Mouse (Mus musculus) heart, embryonic 14.5 days (tissue): ENCODE data around the gene Adamts8. TPM values are rescaled to one million over a fixed set of nuclear protein-coding genes. Genes with fewer than 3 reads are reported as not detected.

Experiments
- ATAC-seq: fragments of 200-750 bp; cut with Nextera tagmentation; 2 replicates; pipeline ENCODE4 v1.8.0; 2017; ENCODE audit warnings: low read depth, moderate TSS enrichment; ENCODE audit not compliant: insufficient number of reproducible peaks, insufficient read depth, low FRiP score
- H3K27ac ChIP-seq, 2 experiments: fragments of 200-500 bp in 1 of 2; fragments of 300-500 bp in 1 of 2; sonication (generic) in 1 of 2; replicated peaks in 1 of 2; 2 replicates each; pipeline ENCODE4 v1.5.1; 2012 to 2014; ENCODE audit warnings: low read depth in 2 of 2, low read length in 2 of 2, control low read depth in 1 of 2, mild to moderate bottlenecking in 1 of 2, mixed read lengths in 1 of 2; ENCODE audit not compliant: control insufficient read depth in 1 of 2, insufficient read depth in 1 of 2
- H3K27me3 ChIP-seq: fragments of 300-500 bp; sonication (generic); 2 replicates; pipeline ENCODE4 v1.6.1; 2014; ENCODE audit warnings: mild to moderate bottlenecking, low read length, control low read depth; ENCODE audit not compliant: control insufficient read depth, insufficient read depth
- H3K36me3 ChIP-seq: fragments of 300-500 bp; sonication (generic); 2 replicates; pipeline ENCODE4 v1.6.1; 2014; ENCODE audit warnings: mild to moderate bottlenecking, control low read depth, low read length, mixed read lengths; ENCODE audit not compliant: control insufficient read depth, insufficient read depth
- H3K4me1 ChIP-seq, 2 experiments: fragments of 200-500 bp in 1 of 2; fragments of 300-500 bp in 1 of 2; sonication (generic) in 1 of 2; 2 replicates each; pipeline ENCODE4 v1.6.1; 2012 to 2014; ENCODE audit warnings: low read length in 2 of 2, control low read depth in 1 of 2, mixed read lengths in 1 of 2; ENCODE audit not compliant: control insufficient read depth in 2 of 2, insufficient read depth in 2 of 2
- H3K4me2 ChIP-seq: fragments of 300-500 bp; sonication (generic); 2 replicates; pipeline ENCODE4 v1.6.1; 2014; ENCODE audit warnings: mild to moderate bottlenecking, low read length
- H3K4me3 ChIP-seq, 2 experiments: fragments of 200-500 bp in 1 of 2; fragments of 300-500 bp in 1 of 2; sonication (generic) in 1 of 2; 2 replicates each; pipeline ENCODE4 v1.5.1; 2012 to 2014; ENCODE audit warnings: low read length in 2 of 2, mild to moderate bottlenecking in 2 of 2, control low read depth in 1 of 2, low read depth in 1 of 2, moderate library complexity in 1 of 2; ENCODE audit not compliant: control insufficient read depth in 1 of 2, insufficient read depth in 1 of 2
- H3K9ac ChIP-seq: fragments of 300-500 bp; sonication (generic); 2 replicates; pipeline ENCODE4 v1.6.1; 2014; ENCODE audit warnings: mild to moderate bottlenecking, low read length
- H3K9me3 ChIP-seq: fragments of 300-500 bp; sonication (generic); 2 replicates; pipeline ENCODE4 v1.6.1; 2016; ENCODE audit warnings: low read length, control low read depth; ENCODE audit not compliant: control insufficient read depth
- WGBS: fragments of 180-500 bp; shearing (Covaris S2); extraction: QIAGEN DNeasy Blood & Tissue Kit; methylation state at CpG from one replicate; pipeline ENCODE4 v1.1.7; 2014; 5-methylcytosine and 5-hydroxymethylcytosine counted together
- polyA plus RNA-seq: library from polyadenylated mRNA; unstranded; fragments of >200 nt; fragmentation: Nextera tagmentation; extraction: Ambion mirVana; gene quantifications from 2 replicates; pipeline ENCODE4 v1.2.1, GENCODE M21; 2014

Gene Adamts8
- polyA plus RNA-seq, 1 experiment from 2014 or later, result 11.0 TPM

DNA sequence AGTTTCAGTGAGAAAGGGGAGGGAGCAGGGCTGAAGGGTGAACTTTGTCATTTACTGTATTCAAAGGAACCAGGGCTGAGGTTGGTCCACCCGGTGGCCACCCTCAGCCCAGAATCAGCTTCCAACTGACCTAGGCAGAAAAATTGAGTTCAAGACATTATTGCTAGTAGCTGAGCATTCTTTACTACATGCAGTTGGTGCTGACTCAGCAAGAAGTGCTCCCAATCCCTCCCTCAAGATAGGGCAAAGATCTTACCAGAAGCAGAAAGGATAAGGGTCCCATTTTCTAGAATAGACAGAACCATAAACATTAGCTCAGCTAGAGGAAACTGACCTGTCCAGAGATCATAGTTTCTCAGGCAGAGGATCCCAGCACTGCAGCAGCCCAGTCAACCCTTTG, 1.9 kb downstream of the Adamts8 start:
- Histone ChIP-seq H3K36me3 (no peaks in the 10 kb centered on the region), H3K9me3 (no peaks in the 10 kb centered on the region), H3K27me3 (peaks cover 34% of the 10 kb centered on the region), H3K27ac (no peak overlapping the region), H3K9ac (peak overlapping the region; percentile 68), H3K4me1 (peaks cover 7 to 31% of the 10 kb centered on the region in 2 experiments), H3K4me3 (peak overlapping the region; percentile 52 to 61), H3K4me2 (peak overlapping the region; percentile 99)
- 30% methylated on average over 1 of the region's 1 CpGs for WGBS
- no peak for ATAC-seq

DNA sequence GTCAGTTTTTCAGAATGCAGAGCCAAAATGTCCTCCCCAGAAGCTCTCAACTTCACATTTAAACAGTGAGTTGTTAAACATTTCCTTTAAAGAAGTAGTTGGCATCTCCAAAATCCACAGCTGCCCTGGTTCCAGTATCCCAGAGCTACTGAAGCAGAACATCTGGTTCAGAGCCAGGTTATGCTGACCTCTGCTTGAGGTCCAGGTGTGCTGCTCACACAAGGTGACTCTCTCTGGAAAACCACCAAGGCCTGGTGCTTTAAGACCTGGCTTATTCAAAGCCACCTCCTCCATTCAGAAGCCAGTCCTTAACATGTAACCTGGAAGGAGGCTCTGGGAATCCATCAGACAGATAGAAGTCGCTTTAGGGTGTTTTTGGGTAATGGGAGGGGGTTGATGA, 2.9 kb downstream of the Adamts8 start:
- Histone ChIP-seq H3K27me3 (peaks cover 34% of the 10 kb centered on the region), H3K4me1 (peaks cover 17 to 38% of the 10 kb centered on the region in 2 experiments), H3K4me2 (no peak overlapping the region), H3K9me3 (no peaks in the 10 kb centered on the region), H3K4me3 (no peak overlapping the region), H3K27ac (no peak overlapping the region), H3K9ac (no peak overlapping the region), H3K36me3 (no peaks in the 10 kb centered on the region)
- ATAC-seq, result no peak
- 57% methylated on average over 1 of the region's 1 CpGs for WGBS

- WGBS, result 71% methylated on average over 3 of the region's 3 CpGs
- Histone ChIP-seq H3K36me3 (no peaks in the 10 kb centered on the region), H3K27me3 (peaks cover 5% of the 10 kb centered on the region), H3K9ac (no peak overlapping the region), H3K4me2 (no peak overlapping the region), H3K27ac (no peak overlapping the region), H3K9me3 (no peaks in the 10 kb centered on the region), H3K4me3 (no peak overlapping the region), H3K4me1 (peaks cover 18 to 30% of the 10 kb centered on the region in 2 experiments)
- no peak for ATAC-seq
Measured at GRCm38 (mm10) chr9:30949422-30949821, 7.1 kb downstream of the Adamts8 start.

GRCm38 (mm10) chr9:30949971-30950370, 7.6 kb downstream of the Adamts8 start:
- H3K36me3 ChIP-seq, result no peaks in the 10 kb centered on the region
- no peak overlapping the region for H3K9ac ChIP-seq
- H3K4me3 ChIP-seq, result no peak overlapping the region
- 0 out of 4 replicates have a peak overlapping the region, but pooled peaks of 1 of the 2 experiments have one; percentile 8 for H3K27ac ChIP-seq
- H3K9me3 ChIP-seq, result no peaks in the 10 kb centered on the region
- whole genome bisulfite sequencing, result 57% methylated on average over 4 of the region's 4 CpGs
- ATAC-seq, result no peak
- H3K4me2 ChIP-seq, result no peak overlapping the region
- H3K4me1 ChIP-seq, result peaks cover 14 to 30% of the 10 kb centered on the region in 2 experiments
- H3K27me3 ChIP-seq, result no peaks in the 10 kb centered on the region

- Histone ChIP-seq H3K9me3 (no peaks in the 10 kb centered on the region), H3K27me3 (no peaks in the 10 kb centered on the region), H3K27ac (0 out of 4 replicates have a peak overlapping the region, but pooled peaks of 1 of the 2 experiments have one; percentile 8), H3K9ac (no peak overlapping the region), H3K4me2 (no peak overlapping the region), H3K36me3 (no peaks in the 10 kb centered on the region), H3K4me1 (peaks cover 14 to 26% of the 10 kb centered on the region in 2 experiments), H3K4me3 (no peak overlapping the region)
- no peak for ATAC-seq
- WGBS, result 38% methylated on average over 4 of the region's 4 CpGs
Measured at GRCm38 (mm10) chr9:30950592-30950991, 8.2 kb downstream of the Adamts8 start.

GRCm38 (mm10) chr9:30951461-30951860, 9.1 kb downstream of the Adamts8 start:
- H3K9me3 ChIP-seq, result no peaks in the 10 kb centered on the region
- WGBS, result 76% methylated on average over 5 of the region's 5 CpGs
- no peak overlapping the region for H3K4me3 ChIP-seq
- ATAC-seq, result no peak
- H3K4me2 ChIP-seq, result no peak overlapping the region
- H3K4me1 ChIP-seq, result peaks cover 14 to 21% of the 10 kb centered on the region in 2 experiments
- no peak overlapping the region for H3K27ac ChIP-seq
- no peaks in the 10 kb centered on the region for H3K27me3 ChIP-seq
- no peak overlapping the region for H3K9ac ChIP-seq
- H3K36me3 ChIP-seq, result no peaks in the 10 kb centered on the region

DNA sequence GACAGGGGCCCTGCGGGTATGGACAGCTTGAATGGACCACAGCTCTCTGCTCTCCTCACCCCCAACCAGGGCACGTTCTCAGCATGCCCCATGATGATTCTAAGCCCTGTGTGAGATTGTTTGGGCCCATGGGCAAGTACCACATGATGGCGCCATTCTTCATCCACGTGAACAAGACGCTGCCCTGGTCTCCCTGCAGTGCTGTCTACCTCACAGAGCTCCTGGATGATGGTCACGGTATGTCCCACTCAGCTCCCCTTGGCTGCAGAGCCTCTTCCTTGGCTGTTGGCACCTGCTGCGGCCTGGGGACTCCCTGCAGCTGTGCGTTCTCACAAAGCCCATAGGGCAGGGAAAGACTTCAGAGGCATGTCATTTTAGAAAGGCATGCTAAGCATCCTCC, 10.9 kb downstream of the Adamts8 start:
- WGBS, result 63% methylated on average over 8 of the region's 8 CpGs
- H3K4me2 ChIP-seq, result no peak overlapping the region
- H3K27me3 ChIP-seq, result no peaks in the 10 kb centered on the region
- ATAC-seq, result no peak
- no peak overlapping the region for H3K27ac ChIP-seq
- peaks cover 14 to 21% of the 10 kb centered on the region in 2 experiments for H3K4me1 ChIP-seq
- H3K9ac ChIP-seq, result no peak overlapping the region
- no peaks in the 10 kb centered on the region for H3K9me3 ChIP-seq
- no peaks in the 10 kb centered on the region for H3K36me3 ChIP-seq
- no peak overlapping the region for H3K4me3 ChIP-seq

GRCm38 (mm10) chr9:30955246-30955645, 12.9 kb downstream of the Adamts8 start:
- H3K36me3 ChIP-seq, result no peaks in the 10 kb centered on the region
- H3K9ac ChIP-seq, result no peak overlapping the region
- no peak overlapping the region for H3K4me2 ChIP-seq
- ATAC-seq, result no peak
- H3K4me1 ChIP-seq, result peaks cover 5 to 14% of the 10 kb centered on the region in 2 experiments
- H3K9me3 ChIP-seq, result no peaks in the 10 kb centered on the region
- no peaks in the 10 kb centered on the region for H3K27me3 ChIP-seq
- no peak overlapping the region for H3K4me3 ChIP-seq
- WGBS, result 84% methylated on average over 9 of the region's 9 CpGs
- no peak overlapping the region for H3K27ac ChIP-seq
